ENCODE assay signal across 15 mouse cellular contexts in genomic region chr9:13049079-13049478, GRCm38 (mm10).
A peak's percentile ranks its signal among the peaks of the same experiment; 100 is the strongest.
DNase-seq lines count a peak whose midpoint lies in the region; TF ChIP-seq lines count a peak whose summit lies in the region.
"Had no signal": no experiment of that assay in that cellular context is flagged by ENCODE, and none has a peak within 500 bp of the region (broad histone marks: within the 10 kb centered on the region; RNA-seq: fewer than 3 reads in every experiment).

No protein-coding gene starts in this region.

- H3K36me3 ChIP-seq in CH12.LX (replicated peaks in 1 of 2; ENCODE audit: control insufficient read depth in 1 of 2, insufficient read depth in 1 of 2, low read length in 1 of 2), result no peaks in the 10 kb centered on the region
- H3K36me3 ChIP-seq: G1E had no signal

- no peak overlapping the region for H3K27ac ChIP-seq in CH12.LX (ENCODE audit: insufficient read depth, low read depth)

- DNase-seq in CH12.LX (ENCODE audit: extremely low read depth), result peak; percentile 29
- no peak for DNase-seq in lung, adult 18-20 months
- DNase-seq: adrenal gland, adult 2 months; adrenal gland, adult 8-10 months; adrenal gland, postnatal 10 days; adrenal gland, postnatal 14 days; adrenal gland, postnatal 25 days; adrenal gland, postnatal 36 days; B cell, adult 2 months; cerebellum, adult 11 months; cerebellum, adult 11-12 months; cerebellum, adult 18-20 months; cerebellum, adult 2 months; cerebellum, adult 8-10 months had no signal

- H3K4me2 ChIP-seq in CH12.LX (ENCODE audit: insufficient read depth, low read depth, poor library complexity, severe bottlenecking), result no peak overlapping the region

- TF ChIP-seq POLR2A in CH12.LX (IDR thresholded peaks at IDR 0.05; ENCODE audit: low read depth, low read length), result no peak

- no peaks in the 10 kb centered on the region for H3K9me3 ChIP-seq in CH12.LX (replicated peaks; ENCODE audit: low read length)
- H3K9me3 ChIP-seq: G1E had no signal

- no peaks in the 10 kb centered on the region for H3K27me3 ChIP-seq in CH12.LX (replicated peaks)

- H3K9ac ChIP-seq in CH12.LX (ENCODE audit: insufficient read depth, low read depth), result no peak overlapping the region

- H3K4me1 ChIP-seq in CH12.LX (ENCODE audit: control insufficient read depth in 1 of 2, insufficient read depth in 2 of 2), result peaks cover 0 to 4% of the 10 kb centered on the region in 2 experiments; a peak in 1 of 4 replicates

- dilution Hi-C loops in CH12.LX (cut with MboI; ENCODE audit: extremely low pct_ligation_motif_present, extremely low pct_unique_long_range_greater_than_20kb, low sequenced_read_pairs), result no loop called here

- TF ChIP-seq RAD21 in CH12.LX (IDR thresholded peaks at IDR 0.05; ENCODE audit: low read depth, low read length), result no peak

- H3K79me2 ChIP-seq in CH12.LX (replicated peaks; ENCODE audit: control insufficient read depth, extremely low read depth, insufficient read depth, poor library complexity, severe bottlenecking), result no peaks in the 10 kb centered on the region

- no peak for TF ChIP-seq CTCF in CH12.LX (conservative IDR thresholded peaks at IDR 0.05 in 1 of 2, IDR thresholded peaks at IDR 0.05 in 1 of 2; ENCODE audit: low read depth in 2 of 2, low read length in 2 of 2)

- peak; percentile 86 for TF ChIP-seq EP300 in CH12.LX (IDR thresholded peaks at IDR 0.05; ENCODE audit: low read length)

- in situ Hi-C loops in CH12.LX (cut with MboI; ENCODE audit: low pct_ligation_motif_present, low pct_unique_long_range_greater_than_20kb, low sequenced_read_pairs), result no loop called here

- no peak overlapping the region for H3K4me3 ChIP-seq in CH12.LX (replicated peaks in 1 of 3; ENCODE audit: low read depth in 2 of 3, low read length in 2 of 3, poor library complexity in 1 of 3)

TF ChIP-seq in CH12.LX, 34 proteins besides CTCF, POLR2A, EP300 and RAD21:
- TF ChIP-seq KAT2A (IDR thresholded peaks at IDR 0.05; ENCODE audit: insufficient replicate concordance, low read length) (no peak), USF1 (IDR thresholded peaks at IDR 0.05; ENCODE audit: low read depth, low read length) (no peak), GABPA (IDR thresholded peaks at IDR 0.05; ENCODE audit: insufficient replicate concordance, low read depth, low read length) (no peak), ETS1 (conservative IDR thresholded peaks at IDR 0.05; ENCODE audit: low read depth, low read length) (peak; percentile 61; the same call in 1 of the 2 replicates), POLR2AphosphoS2 (IDR thresholded peaks at IDR 0.05; ENCODE audit: low read depth, low read length) (no peak), NRF1 (IDR thresholded peaks at IDR 0.05; ENCODE audit: low read depth, low read length) (no peak), MXI1 (IDR thresholded peaks at IDR 0.05; ENCODE audit: low read depth, low read length) (no peak), RCOR1 (conservative IDR thresholded peaks at IDR 0.05; ENCODE audit: low read depth, low read length) (no peak), E2F4 (IDR thresholded peaks at IDR 0.05; ENCODE audit: insufficient replicate concordance, low read depth, low read length) (no peak), IRF4 (IDR thresholded peaks at IDR 0.05; ENCODE audit: low read depth, low read length) (no peak), MAFK (IDR thresholded peaks at IDR 0.05; ENCODE audit: insufficient replicate concordance, low read length) (no peak), ZKSCAN1 (IDR thresholded peaks at IDR 0.05; ENCODE audit: borderline replicate concordance, low read depth, low read length) (no peak), UBTF (IDR thresholded peaks at IDR 0.05; ENCODE audit: low read depth, low read length) (no peak), HCFC1 (IDR thresholded peaks at IDR 0.05; ENCODE audit: low read depth, low read length) (no peak), MEF2A (IDR thresholded peaks at IDR 0.05; ENCODE audit: borderline replicate concordance, low read depth, low read length) (peak; percentile 52; the same call in 1 of the 2 replicates), ZNF384 (IDR thresholded peaks at IDR 0.05; ENCODE audit: low read depth, low read length) (no peak), JUN (IDR thresholded peaks at IDR 0.05; ENCODE audit: insufficient read depth, low read depth, low read length) (peak; percentile 63; the same call in 1 of the 2 replicates), MAZ (IDR thresholded peaks at IDR 0.05; ENCODE audit: low read depth, low read length) (no peak), PAX5 (IDR thresholded peaks at IDR 0.05; ENCODE audit: low read length) (no peak), ZMIZ1 (IDR thresholded peaks at IDR 0.05; ENCODE audit: low read depth, low read length) (no peak), SMC3 (IDR thresholded peaks at IDR 0.05; ENCODE audit: low read depth, low read length) (no peak), SIN3A (IDR thresholded peaks at IDR 0.05; ENCODE audit: low read length) (no peak), JUND (conservative IDR thresholded peaks at IDR 0.05; ENCODE audit: low read depth, low read length) (peak; percentile 72), USF2 (conservative IDR thresholded peaks at IDR 0.05; ENCODE audit: low read depth, low read length) (no peak), MYC (IDR thresholded peaks at IDR 0.05; ENCODE audit: low read depth, low read length) (no peak)
